Mouse (Mus musculus) heart, postnatal 0 days (tissue): ENCODE measurements around the gene Six5. TPM values are rescaled to one million over a fixed set of nuclear protein-coding genes. Genes with fewer than 3 reads are reported as not detected.

Source experiments
- ATAC-seq: fragments of 200-750 bp; cut with Nextera tagmentation; 2 replicates; pipeline ENCODE4 v1.8.0; 2017; ENCODE audit warnings: low read depth, moderate number of reproducible peaks, moderate library complexity; ENCODE audit not compliant: insufficient read depth
- DNase-seq: peaks from one replicate; pipeline ENCODE4 v3.0.0-alpha.2; 2016; ENCODE audit warnings: low spot score
- H3K27ac ChIP-seq: fragments of 300-500 bp; sonication (generic); 2 replicates; pipeline ENCODE4 v1.5.1; 2014; ENCODE audit warnings: low read depth, mild to moderate bottlenecking
- H3K27me3 ChIP-seq: fragments of 300-500 bp; sonication (generic); 2 replicates; pipeline ENCODE4 v1.6.1; 2014; ENCODE audit warnings: low read length, mixed read lengths; ENCODE audit not compliant: control insufficient read depth, insufficient read depth
- H3K36me3 ChIP-seq: fragments of 300-500 bp; sonication (generic); replicated peaks from 2 replicates; pipeline ENCODE4 v1.6.1; 2014; ENCODE audit warnings: low read length, mixed read lengths; ENCODE audit not compliant: control insufficient read depth, insufficient read depth
- H3K4me1 ChIP-seq: fragments of 300-500 bp; sonication (generic); 2 replicates; pipeline ENCODE4 v1.6.1; 2014; ENCODE audit warnings: antibody characterized with exemption; ENCODE audit not compliant: control insufficient read depth, insufficient read depth
- H3K4me2 ChIP-seq: fragments of 300-500 bp; sonication (generic); 2 replicates; pipeline ENCODE4 v1.6.1; 2014; ENCODE audit warnings: low read depth, mild to moderate bottlenecking, low read length, moderate library complexity
- H3K4me3 ChIP-seq: fragments of 300-500 bp; sonication (generic); 2 replicates; pipeline ENCODE4 v1.5.1; 2014; ENCODE audit warnings: low read depth, low read length
- H3K9ac ChIP-seq: fragments of 300-500 bp; sonication (generic); replicated peaks from 2 replicates; pipeline ENCODE4 v1.6.1; 2014; ENCODE audit warnings: low read depth, low read length, mixed read lengths
- H3K9me3 ChIP-seq: fragments of 300-500 bp; sonication (generic); replicated peaks from 2 replicates; pipeline ENCODE4 v1.6.1; 2016; ENCODE audit warnings: low read length; ENCODE audit not compliant: control insufficient read depth
- CTCF ChIP-seq: IDR thresholded peaks from 2 replicates; pipeline ENCODE4 v1.5.1; 2016; ENCODE audit warnings: antibody characterized with exemption, control low read depth, low read depth
- EP300 ChIP-seq: IDR thresholded peaks from 2 replicates; pipeline ENCODE4 v1.6.1; 2016; ENCODE audit warnings: antibody characterized with exemption, low read depth
- WGBS: fragments of 180-500 bp; shearing (Covaris S2); extraction: QIAGEN DNeasy Blood & Tissue Kit; methylation state at CpG from one replicate; pipeline ENCODE4 v1.1.7; 2014; 5-methylcytosine and 5-hydroxymethylcytosine counted together
- polyA plus RNA-seq: library from polyadenylated mRNA; unstranded; fragments of >200 nt; fragmentation: Nextera tagmentation; extraction: Ambion mirVana; gene quantifications from 2 replicates; pipeline ENCODE4 v1.2.1, GENCODE M21; 2015
- total RNA-seq: library from RNA; depleted of rRNA; stranded (reverse); fragments of >200 nt; gene quantifications from 2 replicates; pipeline ENCODE4 v1.2.3, GENCODE M21; 2014; ENCODE audit warnings: low replicate concordance

The Six5 gene
- total and polyA plus RNA-seq, 2 experiments from 2014 or later: 3.8 to 21.0 TPM

GRCm38 (mm10) chr7:19097863-19098262 is 3.5 kb downstream of the Six5 start:
- Histone ChIP-seq H3K4me1 (peaks cover 29% of the 10 kb centered on the region), H3K4me2 (peak overlapping the region; percentile 9; the same call in 1 of the 2 replicates), H3K27ac (no peak overlapping the region), H3K9me3 (no peaks in the 10 kb centered on the region), H3K27me3 (no peaks in the 10 kb centered on the region), H3K36me3 (no peaks in the 10 kb centered on the region), H3K4me3 (no peak overlapping the region), H3K9ac (no peak overlapping the region; the same call in 1 of the 2 replicates)
- DNase-seq (no peak), ATAC-seq (no peak)
- TF ChIP-seq CTCF (no peak), EP300 (no peak)

GRCm38 (mm10) chr7:19098811-19099210 is 4.4 kb downstream of the Six5 start:
- TF ChIP-seq CTCF (no peak), EP300 (no peak)
- H3K27ac ChIP-seq: no peak overlapping the region
- no peaks in the 10 kb centered on the region for H3K36me3 ChIP-seq
- peaks cover 29% of the 10 kb centered on the region for H3K4me1 ChIP-seq
- no peak for DNase-seq
- no peak overlapping the region for H3K4me2 ChIP-seq
- H3K27me3 ChIP-seq: no peaks in the 10 kb centered on the region
- H3K9me3 ChIP-seq: no peaks in the 10 kb centered on the region
- H3K9ac ChIP-seq: no peak overlapping the region
- 77% methylated on average over 7 of the region's 7 CpGs for WGBS
- no peak for ATAC-seq
- H3K4me3 ChIP-seq: no peak overlapping the region

GRCm38 (mm10) chr7:19100290-19100689 is 5.9 kb downstream of the Six5 start:
- Histone ChIP-seq H3K4me1 (peaks cover 29% of the 10 kb centered on the region), H3K36me3 (no peaks in the 10 kb centered on the region), H3K27ac (no peak overlapping the region), H3K27me3 (no peaks in the 10 kb centered on the region), H3K9me3 (no peaks in the 10 kb centered on the region), H3K4me3 (no peak overlapping the region), H3K4me2 (no peak overlapping the region), H3K9ac (no peak overlapping the region)
- no peak for DNase-seq
- no peak for ATAC-seq
- 69% methylated on average over 1 of the region's 1 CpGs for WGBS
- TF ChIP-seq EP300 (no peak), CTCF (no peak)

GRCm38 (mm10) chr7:19103741-19104140 is 9.3 kb downstream of the Six5 start:
- TF ChIP-seq EP300: no peak
- Histone ChIP-seq H3K27me3 (no peaks in the 10 kb centered on the region), H3K36me3 (no peaks in the 10 kb centered on the region), H3K4me2 (no peak overlapping the region), H3K4me1 (peaks cover 7% of the 10 kb centered on the region; the same call in 1 of the 2 replicates), H3K9ac (no peak overlapping the region), H3K27ac (no peak overlapping the region), H3K9me3 (no peaks in the 10 kb centered on the region), H3K4me3 (no peak overlapping the region)
- ATAC-seq (no peak), DNase-seq (no peak)

DNA sequence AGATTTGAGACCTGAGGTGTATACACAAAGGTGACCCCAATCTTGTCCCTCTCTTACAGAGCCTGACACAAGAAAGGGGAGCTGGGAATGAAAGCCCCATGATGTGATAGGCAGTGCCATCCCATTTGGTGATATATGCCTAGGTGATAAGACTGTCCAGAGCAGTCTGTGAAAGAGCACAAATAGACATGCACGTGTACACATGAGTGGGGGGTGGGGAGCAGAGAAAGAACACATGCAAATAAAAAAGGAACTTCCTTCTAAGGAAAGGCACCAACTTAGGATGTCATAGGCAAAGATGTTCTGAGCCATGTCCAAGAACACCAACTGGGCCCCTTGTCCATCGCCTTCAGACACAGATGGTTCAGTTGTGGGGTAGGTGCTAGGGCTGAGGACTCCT is 10.1 kb downstream of the Six5 start:
- no peaks in the 10 kb centered on the region for H3K27me3 ChIP-seq
- no peak overlapping the region for H3K4me3 ChIP-seq
- no peak overlapping the region for H3K27ac ChIP-seq
- H3K4me1 ChIP-seq: peaks cover 7% of the 10 kb centered on the region; the same call in 1 of the 2 replicates
- H3K9ac ChIP-seq: no peak overlapping the region
- 61% methylated on average over 2 of the region's 2 CpGs for WGBS
- no peaks in the 10 kb centered on the region for H3K36me3 ChIP-seq
- no peak overlapping the region for H3K4me2 ChIP-seq
- H3K9me3 ChIP-seq: no peaks in the 10 kb centered on the region
- DNase-seq (no peak), ATAC-seq (no peak)
- TF ChIP-seq CTCF: no peak
- TF ChIP-seq EP300: no peak

GRCm38 (mm10) chr7:19107436-19107835 is 13.0 kb downstream of the Six5 start:
- no peak overlapping the region for H3K9ac ChIP-seq

More at GRCm38 (mm10) chr7:19107436-19107835, 13.0 kb downstream of the Six5 start:
- Histone ChIP-seq H3K4me3 (no peak overlapping the region), H3K4me1 (peaks cover 7% of the 10 kb centered on the region; the same call in 1 of the 2 replicates), H3K27me3 (no peaks in the 10 kb centered on the region), H3K9me3 (no peaks in the 10 kb centered on the region), H3K27ac (no peak overlapping the region), H3K36me3 (no peaks in the 10 kb centered on the region), H3K4me2 (no peak overlapping the region)
- TF ChIP-seq CTCF (no peak), EP300 (no peak)
- ATAC-seq (no peak), DNase-seq (no peak)
- 41% methylated on average over 3 of the region's 3 CpGs for WGBS
